Comparison of ENCODE assay signal across 13 mouse cellular contexts in the genomic region with DNA sequence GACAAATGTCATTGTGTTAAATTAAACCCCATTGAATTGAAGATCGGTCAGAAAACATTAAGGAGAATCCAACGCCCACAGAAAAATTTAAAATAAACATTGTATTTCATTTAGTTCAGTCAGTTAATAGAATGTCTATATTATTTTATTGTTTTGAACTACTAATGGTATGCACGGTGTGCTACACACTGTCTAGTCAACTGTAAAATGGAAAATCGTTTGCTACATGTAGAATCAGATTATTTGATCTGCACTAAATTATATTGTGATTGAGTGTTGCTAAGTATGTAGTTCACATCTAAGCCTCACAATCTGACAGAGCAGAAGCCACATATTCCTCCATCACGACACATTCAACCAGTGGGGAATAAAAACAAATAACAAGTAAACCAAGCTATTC.
"Had no signal": no experiment of that assay in that cellular context is flagged by ENCODE, and none has a peak within 500 bp of the region (broad histone marks: within the 10 kb centered on the region; RNA-seq: fewer than 3 reads in every experiment).

No protein-coding gene starts in this region.

- H3K36me3 ChIP-seq: kidney, embryonic 15.5 days; limb, embryonic 13.5 days; neural tube, embryonic 13.5 days had no signal

- H3K4me3 ChIP-seq: kidney, embryonic 15.5 days; limb, embryonic 13.5 days; myocyte; neural tube, embryonic 13.5 days had no signal

- H3K27ac ChIP-seq: kidney, embryonic 15.5 days; limb, embryonic 13.5 days; liver, embryonic 14.5 days; neural tube, embryonic 13.5 days had no signal

- H3K9me3 ChIP-seq: kidney, embryonic 15.5 days; limb, embryonic 13.5 days; neural tube, embryonic 13.5 days had no signal

- H3K27me3 ChIP-seq: kidney, embryonic 15.5 days; limb, embryonic 13.5 days; neural tube, embryonic 13.5 days had no signal

- H3K9ac ChIP-seq: kidney, embryonic 15.5 days; limb, embryonic 13.5 days; liver, embryonic 14.5 days; neural tube, embryonic 13.5 days had no signal

- H3K4me1 ChIP-seq: kidney, embryonic 15.5 days; limb, embryonic 13.5 days; neural tube, embryonic 13.5 days had no signal

- ATAC-seq: intestine, embryonic 16.5 days had no signal

- DNase-seq: kidney, adult 2 months; kidney, postnatal 14 days; left cerebral cortex, postnatal 4 days; lung, adult 18-20 months; retina, postnatal 1 day; right cerebral cortex, postnatal 14 days; thymus, postnatal 36 days had no signal

- H3K4me2 ChIP-seq: kidney, embryonic 15.5 days; limb, embryonic 13.5 days; neural tube, embryonic 13.5 days had no signal
